In genomic region chr6:37457990-37458655, GRCm38 (mm10) we compare ENCODE assay signal across 16 mouse cellular contexts. TPM values are rescaled to one million over a fixed set of nuclear protein-coding genes. Genes with fewer than 3 reads are reported as not detected.
DNase-seq lines count a peak whose midpoint lies in the region; ATAC-seq and TF ChIP-seq lines count a peak whose summit lies in the region.
"Had no signal": no experiment of that assay in that cellular context is flagged by ENCODE, and none has a peak within 500 bp of the region (broad histone marks: within the 10 kb centered on the region; RNA-seq: fewer than 3 reads in every experiment).

No protein-coding gene starts in this region.

- no peaks in the 10 kb centered on the region for H3K36me3 ChIP-seq in hindbrain, postnatal 0 days (ENCODE audit: insufficient read depth, low read length)
- H3K36me3 ChIP-seq in hindbrain, embryonic 10.5 days: no peaks in the 10 kb centered on the region
- H3K36me3 ChIP-seq in midbrain, postnatal 0 days (ENCODE audit: insufficient read depth, low read length): no peaks in the 10 kb centered on the region
- H3K36me3 ChIP-seq in midbrain, embryonic 15.5 days (replicated peaks): no peaks in the 10 kb centered on the region
- H3K36me3 ChIP-seq in stomach, embryonic 16.5 days (ENCODE audit: control insufficient read depth, insufficient read depth, low read length): no peaks in the 10 kb centered on the region
- H3K36me3 ChIP-seq: heart, embryonic 10.5 days; limb, embryonic 15.5 days had no signal

- no peak overlapping the region for H3K4me2 ChIP-seq in hindbrain, postnatal 0 days (ENCODE audit: low read depth, low read length)
- H3K4me2 ChIP-seq in midbrain, postnatal 0 days (ENCODE audit: low read depth, low read length, poor library complexity, severe bottlenecking): no peak overlapping the region
- no peak overlapping the region for H3K4me2 ChIP-seq in midbrain, embryonic 15.5 days
- no peak overlapping the region for H3K4me2 ChIP-seq in stomach, embryonic 16.5 days (ENCODE audit: low read depth, low read length)
- H3K4me2 ChIP-seq: hindbrain, embryonic 14.5 days; limb, embryonic 15.5 days had no signal

- no peaks in the 10 kb centered on the region for H3K4me1 ChIP-seq in hindbrain, postnatal 0 days (ENCODE audit: insufficient read depth, low read length)
- H3K4me1 ChIP-seq in hindbrain, embryonic 10.5 days (replicated peaks): no peaks in the 10 kb centered on the region
- H3K4me1 ChIP-seq in midbrain, postnatal 0 days (ENCODE audit: insufficient read depth, low read length): no peaks in the 10 kb centered on the region
- H3K4me1 ChIP-seq in midbrain, embryonic 15.5 days: no peaks in the 10 kb centered on the region
- peaks cover 3% of the 10 kb centered on the region; the same call in 1 of the 2 replicates for H3K4me1 ChIP-seq in stomach, embryonic 16.5 days (ENCODE audit: control insufficient read depth, insufficient read depth, low read length)
- H3K4me1 ChIP-seq: heart, embryonic 10.5 days; limb, embryonic 15.5 days had no signal

- peak; percentile 39 for TF ChIP-seq CTCF in hindbrain, postnatal 0 days (IDR thresholded peaks at IDR 0.05; ENCODE audit: low read depth)
- TF ChIP-seq CTCF in midbrain, postnatal 0 days (IDR thresholded peaks at IDR 0.05): peak; percentile 42

- H3K9me3 ChIP-seq in hindbrain, postnatal 0 days (ENCODE audit: low read length): no peaks in the 10 kb centered on the region
- no peaks in the 10 kb centered on the region for H3K9me3 ChIP-seq in hindbrain, embryonic 10.5 days
- no peaks in the 10 kb centered on the region for H3K9me3 ChIP-seq in midbrain, postnatal 0 days (ENCODE audit: low read length)
- no peaks in the 10 kb centered on the region for H3K9me3 ChIP-seq in midbrain, embryonic 15.5 days
- H3K9me3 ChIP-seq in stomach, embryonic 16.5 days (replicated peaks; ENCODE audit: control insufficient read depth, low read length): no peaks in the 10 kb centered on the region
- H3K9me3 ChIP-seq: heart, embryonic 10.5 days; limb, embryonic 15.5 days had no signal

- H3K27ac ChIP-seq in hindbrain, postnatal 0 days: no peak overlapping the region
- H3K27ac ChIP-seq in hindbrain, embryonic 10.5 days: no peak overlapping the region
- H3K27ac ChIP-seq in midbrain, postnatal 0 days (ENCODE audit: low read depth, low read length): no peak overlapping the region
- H3K27ac ChIP-seq in midbrain, embryonic 15.5 days: no peak overlapping the region
- H3K27ac ChIP-seq in stomach, embryonic 16.5 days (ENCODE audit: low read length): peak overlapping the region; percentile 31; the same call in 1 of the 2 replicates
- H3K27ac ChIP-seq: heart, embryonic 10.5 days; hindbrain, embryonic 14.5 days; limb, embryonic 15.5 days had no signal

- no peak overlapping the region for H3K9ac ChIP-seq in hindbrain, postnatal 0 days (replicated peaks; ENCODE audit: low read length)
- H3K9ac ChIP-seq in midbrain, postnatal 0 days (replicated peaks; ENCODE audit: low read length, poor library complexity, severe bottlenecking): no peak overlapping the region
- H3K9ac ChIP-seq in midbrain, embryonic 15.5 days: no peak overlapping the region
- no peak overlapping the region for H3K9ac ChIP-seq in stomach, embryonic 16.5 days (ENCODE audit: low read length)
- H3K9ac ChIP-seq: hindbrain, embryonic 14.5 days; limb, embryonic 15.5 days had no signal

- ATAC-seq in hindbrain, postnatal 0 days: no peak
- no peak for ATAC-seq in midbrain, postnatal 0 days (ENCODE audit: low FRiP score)
- no peak for ATAC-seq in midbrain, embryonic 15.5 days (replicated peaks)
- ATAC-seq in stomach, embryonic 16.5 days (ENCODE audit: insufficient read depth, low FRiP score): no peak
- ATAC-seq: activated CD4-positive, CD25-positive, alpha-beta regulatory T cell, adult 4 months had no signal

- no peaks in the 10 kb centered on the region for H3K27me3 ChIP-seq in hindbrain, postnatal 0 days (ENCODE audit: insufficient read depth, low read length)
- H3K27me3 ChIP-seq in hindbrain, embryonic 10.5 days (ENCODE audit: insufficient read depth, poor library complexity, severe bottlenecking): no peaks in the 10 kb centered on the region
- no peaks in the 10 kb centered on the region for H3K27me3 ChIP-seq in midbrain, postnatal 0 days (ENCODE audit: insufficient read depth, low read length)
- H3K27me3 ChIP-seq in midbrain, embryonic 15.5 days (replicated peaks): no peaks in the 10 kb centered on the region
- H3K27me3 ChIP-seq in stomach, embryonic 16.5 days (ENCODE audit: control insufficient read depth, insufficient read depth, low read length): no peaks in the 10 kb centered on the region
- H3K27me3 ChIP-seq: limb, embryonic 15.5 days had no signal

- DNase-seq in hindbrain, postnatal 0 days (ENCODE audit: low spot score): no peak
- DNase-seq in hindbrain, embryonic 10.5 days (ENCODE audit: low spot score): no peak
- DNase-seq in midbrain, postnatal 0 days (ENCODE audit: low spot score): no peak
- peak; percentile 70 for DNase-seq in adipocyte (ENCODE audit: low spot score)
- no peak for DNase-seq in cerebellum, postnatal 4 days (ENCODE audit: low spot score in 2 of 2)
- DNase-seq in right cerebral cortex, postnatal 36 days (ENCODE audit: low spot score in 2 of 2): no peak
- DNase-seq: cerebellum, postnatal 36 days; kidney, postnatal 14 days; lung, postnatal 4 days; thymus, postnatal 25 days had no signal

- no peak overlapping the region for H3K4me3 ChIP-seq in hindbrain, postnatal 0 days (ENCODE audit: low read length)
- no peak overlapping the region for H3K4me3 ChIP-seq in hindbrain, embryonic 10.5 days
- H3K4me3 ChIP-seq in midbrain, postnatal 0 days (ENCODE audit: low read depth, low read length): no peak overlapping the region
- no peak overlapping the region for H3K4me3 ChIP-seq in midbrain, embryonic 15.5 days
- no peak overlapping the region for H3K4me3 ChIP-seq in stomach, embryonic 16.5 days (replicated peaks; ENCODE audit: low read length)
- H3K4me3 ChIP-seq: heart, embryonic 10.5 days; limb, embryonic 15.5 days had no signal

- WGBS in hindbrain, postnatal 0 days: 44% methylated on average over 10 of the region's 10 CpGs
- WGBS in hindbrain, embryonic 10.5 days: 47% methylated on average over 10 of the region's 10 CpGs
- 41% methylated on average over 10 of the region's 10 CpGs for WGBS in midbrain, postnatal 0 days
- 46% methylated on average over 10 of the region's 10 CpGs for WGBS in midbrain, embryonic 15.5 days
- 41% methylated on average over 10 of the region's 10 CpGs for WGBS in stomach, embryonic 16.5 days

RNA-seq across cellular contexts. Expression of gene Creb3l2, which starts 16.2 kb away (rescaled TPM):
- total RNA-seq in hindbrain, postnatal 0 days (2014; rRNA removed): 5.5 and 6.3 TPM in 2 replicates
- 1.9 and 2.2 TPM in 2 replicates for polyA plus RNA-seq in hindbrain, postnatal 0 days (2015; fragmentation: Nextera tagmentation; extraction: Ambion mirVana)
- polyA plus RNA-seq in hindbrain, embryonic 10.5 days (2016; fragmentation: Nextera tagmentation; extraction: Ambion mirVana): 7.6 and 9.4 TPM in 2 replicates
- total RNA-seq in midbrain, postnatal 0 days (2014; rRNA removed): 3.9 and 4.5 TPM in 2 replicates
- 1.9 and 2.1 TPM in 2 replicates for polyA plus RNA-seq in midbrain, postnatal 0 days (2015; fragmentation: Nextera tagmentation; extraction: Ambion mirVana)
- polyA plus RNA-seq in midbrain, embryonic 15.5 days (2015; fragmentation: Nextera tagmentation; extraction: Ambion mirVana): 3.2 and 3.3 TPM in 2 replicates
- polyA plus RNA-seq in stomach, embryonic 16.5 days (2015; fragmentation: Nextera tagmentation; extraction: Ambion mirVana): 18.6 and 20.3 TPM in 2 replicates
